Mouse (Mus musculus) c-Kit-positive CD71-negative TER-119-negative erythroid progenitor cells, embryonic 14.5 days (primary cell): ENCODE measurements around the gene Pacsin1.
"Not testable (repeated sequence)": the region's sequence is repeated elsewhere in the genome, so short reads cannot be mapped to it uniquely, and the experiment has no call there.

ENCODE experiments used
- DNase-seq: peaks from one replicate; pipeline ENCODE4 v3.0.0-alpha.2; 2013; ENCODE audit warnings: low read depth

Gene Pacsin1

DNA sequence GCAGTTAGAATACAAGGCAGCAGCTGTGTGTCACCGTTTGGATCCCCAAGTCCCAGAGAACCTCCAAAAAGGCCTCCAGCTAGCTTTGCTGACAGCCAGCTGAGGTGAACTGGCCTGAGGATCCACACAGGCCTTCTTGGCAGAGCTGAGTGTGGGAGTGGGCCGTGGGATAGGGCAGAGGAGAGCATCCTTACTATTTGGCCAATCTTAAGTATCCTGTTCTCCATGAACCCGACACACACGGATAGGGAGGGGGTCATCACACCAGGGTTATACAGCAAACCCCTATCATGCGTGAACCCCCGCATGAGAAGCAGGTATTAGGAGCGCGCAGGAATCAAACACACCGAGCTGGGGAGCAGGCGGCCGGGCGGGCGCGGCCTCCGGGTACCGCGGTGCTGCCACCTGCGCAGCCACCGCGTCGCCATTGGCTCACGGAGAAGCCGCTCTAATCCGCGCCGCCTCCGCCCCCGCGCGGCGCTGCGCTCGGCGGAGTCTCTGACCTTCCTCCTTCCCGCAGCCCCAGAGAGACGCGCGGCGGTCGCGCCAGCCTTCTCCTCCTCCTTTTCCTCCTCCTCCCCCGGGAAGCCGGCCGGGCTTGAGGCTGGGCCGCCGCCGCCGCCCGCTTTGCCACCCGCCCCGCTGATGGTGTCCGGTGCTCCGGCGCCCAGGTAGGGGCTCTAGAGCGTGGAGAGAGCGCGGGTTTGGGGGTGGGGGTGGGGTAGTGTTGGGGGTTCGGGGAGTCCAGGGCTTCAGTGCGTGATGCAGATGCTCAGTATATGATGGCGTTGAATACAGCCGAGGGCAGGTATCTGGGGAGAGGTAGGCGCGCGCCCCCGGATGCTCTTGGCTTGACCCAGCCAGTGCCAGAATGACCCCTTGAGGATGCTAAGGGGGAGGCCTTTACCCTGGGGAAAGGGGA, at the start of gene Pacsin1:
Gene Pacsin1, plus strand, starts transcription at position 421 of the 922 bp plus-strand sequence.
- no peak for DNase-seq

DNA sequence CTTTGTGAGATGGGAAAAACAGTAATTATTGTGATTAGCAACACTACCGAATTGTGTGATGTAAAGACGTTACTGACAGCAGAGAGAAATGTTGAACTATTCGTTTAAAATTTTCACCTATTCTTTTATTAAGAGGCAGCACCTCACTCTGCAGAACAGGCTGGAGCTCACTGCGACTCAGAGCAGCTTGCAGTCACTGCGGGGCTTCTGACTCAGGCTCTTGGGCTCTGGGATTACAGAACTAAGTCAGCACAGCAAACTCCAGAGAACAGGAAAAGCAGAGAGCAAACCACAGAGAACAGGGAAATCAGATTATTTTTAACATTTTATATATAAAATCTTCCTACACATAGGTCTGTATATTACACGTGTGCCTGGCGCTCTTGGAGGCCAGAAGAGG, 45.7 kb upstream of the Pacsin1 start:
- no peak for DNase-seq

DNA sequence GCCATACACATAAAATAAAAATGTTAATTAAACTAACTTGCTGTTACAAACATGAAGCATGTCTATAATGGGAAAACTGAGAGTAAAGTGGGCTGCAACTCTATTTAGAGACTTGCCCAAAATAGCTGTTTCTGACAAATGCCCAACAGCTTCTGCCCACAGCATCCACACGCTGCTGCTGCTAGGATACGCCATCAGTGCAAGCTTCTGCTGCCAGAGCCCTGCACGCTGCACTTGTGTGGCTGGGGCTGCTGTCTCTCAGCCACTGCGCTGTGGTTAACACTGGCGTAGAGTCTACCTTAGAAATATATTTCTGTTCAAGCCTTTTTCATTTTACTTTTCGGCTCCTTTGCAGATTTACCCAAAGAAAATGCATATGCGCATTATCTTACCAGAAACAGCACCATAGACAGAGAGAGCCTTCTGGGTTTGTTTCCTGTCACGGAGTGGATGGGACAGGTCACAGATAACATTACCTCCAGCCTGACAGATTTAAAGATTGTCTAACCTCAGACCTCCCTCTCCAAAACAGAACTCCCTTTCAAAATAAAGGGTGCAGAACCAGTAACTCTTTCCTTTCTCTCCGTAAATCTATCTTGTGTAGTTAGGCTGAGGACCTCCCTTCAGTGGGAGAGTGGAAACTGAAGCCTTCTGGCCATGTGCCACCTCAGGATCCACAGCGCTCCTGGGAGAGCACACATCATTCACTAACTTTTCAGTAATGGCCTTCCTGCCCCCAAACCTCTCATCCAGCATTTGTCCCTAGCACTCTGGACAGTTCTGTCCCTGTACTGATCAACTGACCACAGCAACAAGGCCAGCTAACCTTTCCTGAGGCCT, 44.4 kb upstream of the Pacsin1 start:
- DNase-seq, result no peak

DNA sequence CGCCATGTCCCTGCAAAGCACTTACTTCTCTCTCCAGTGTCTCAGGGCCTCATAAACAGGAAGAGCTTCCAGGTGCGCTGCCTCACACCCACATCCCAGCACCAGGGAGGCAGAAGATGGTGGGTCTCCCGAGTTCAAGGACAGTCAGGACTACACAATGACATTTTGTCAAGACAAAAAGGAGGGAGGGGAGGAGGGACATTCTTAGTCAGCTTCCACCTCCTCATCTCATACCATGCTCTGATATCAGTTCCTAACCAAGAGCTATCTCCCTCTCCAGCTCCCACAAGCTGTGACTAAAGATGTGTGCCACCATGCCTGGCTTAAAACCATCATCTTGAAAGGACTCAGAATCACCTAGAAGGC, 43.8 kb upstream of the Pacsin1 start:
- no peak for DNase-seq

DNA sequence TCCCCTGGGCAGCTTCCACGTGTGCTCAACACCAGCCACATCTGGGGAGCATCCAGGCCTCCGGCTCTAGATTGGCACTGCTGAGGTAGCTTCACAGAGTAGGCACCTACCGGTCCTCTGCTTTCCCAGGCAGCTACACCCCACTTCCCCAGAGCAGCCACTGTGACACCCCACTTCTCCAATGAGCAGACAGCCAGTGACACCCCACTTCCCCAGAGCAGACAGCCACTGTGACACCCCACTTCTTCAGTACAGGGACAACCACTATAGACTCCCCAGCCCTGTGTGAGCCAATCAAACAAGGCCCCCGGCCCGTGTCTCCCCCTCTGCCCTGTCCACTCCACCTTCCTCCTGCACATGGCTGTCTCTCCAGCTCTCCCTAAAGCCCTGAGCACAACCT, 43.3 kb upstream of the Pacsin1 start:
- DNase-seq, result no peak

DNA sequence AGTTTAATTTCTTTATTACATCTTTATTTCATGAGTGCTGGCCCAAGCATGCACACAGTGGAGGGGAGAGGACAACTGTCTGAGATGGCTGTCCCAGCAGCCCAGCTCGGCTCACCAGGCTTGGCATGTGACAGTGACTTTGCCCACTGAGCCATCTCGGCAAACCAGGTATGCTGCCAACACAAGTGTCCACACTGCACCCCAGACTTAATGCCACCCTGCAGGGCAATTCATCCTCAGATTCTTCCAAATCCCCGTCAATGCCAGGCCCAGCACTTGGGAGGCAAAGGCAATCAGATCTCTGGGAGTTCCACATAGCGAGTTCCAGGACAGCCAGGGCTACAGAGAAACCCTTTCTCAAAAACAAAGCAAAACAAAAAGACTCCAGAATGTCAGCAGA, 42.3 kb upstream of the Pacsin1 start:
- DNase-seq, result no peak

DNA sequence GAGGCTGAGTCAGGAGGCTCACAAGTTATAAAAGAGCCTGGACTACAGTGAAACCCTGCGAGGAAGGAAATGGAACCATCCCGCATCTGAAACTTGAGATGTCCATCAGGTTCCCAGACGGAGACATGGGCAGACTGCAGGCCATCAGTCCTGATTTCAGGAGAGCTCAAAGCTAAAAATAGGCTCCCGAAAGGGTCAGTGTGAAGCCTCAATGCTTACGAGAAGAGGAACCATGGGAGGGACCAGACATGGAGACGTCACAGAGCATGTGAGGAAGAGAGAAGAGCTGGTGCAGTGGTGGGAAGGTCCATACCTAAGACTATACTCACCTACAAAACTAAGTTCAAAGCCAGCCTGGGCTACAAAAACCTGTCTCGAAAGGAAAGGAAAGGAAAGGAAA, 39.9 kb upstream of the Pacsin1 start:
- no peak for DNase-seq

DNA sequence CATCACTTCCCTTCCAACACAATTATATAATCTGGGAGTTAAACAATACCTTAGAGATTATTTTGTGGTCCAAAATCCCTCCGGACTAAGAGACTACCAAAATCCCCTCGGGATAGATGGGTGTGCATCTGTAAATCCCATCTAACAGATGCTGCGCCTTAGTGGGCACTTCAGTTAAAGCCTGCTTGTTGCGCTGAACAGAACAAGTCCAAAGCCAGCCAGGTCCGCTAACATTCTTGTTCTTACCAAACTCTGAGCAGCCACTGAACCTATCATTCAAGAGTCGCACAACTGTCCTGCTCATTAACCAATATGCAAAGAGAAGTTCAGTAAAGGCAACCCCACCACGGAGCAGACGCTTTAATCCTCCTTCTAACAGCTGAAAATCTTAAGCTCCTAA, 34.1 kb upstream of the Pacsin1 start:
- DNase-seq, result no peak

DNA sequence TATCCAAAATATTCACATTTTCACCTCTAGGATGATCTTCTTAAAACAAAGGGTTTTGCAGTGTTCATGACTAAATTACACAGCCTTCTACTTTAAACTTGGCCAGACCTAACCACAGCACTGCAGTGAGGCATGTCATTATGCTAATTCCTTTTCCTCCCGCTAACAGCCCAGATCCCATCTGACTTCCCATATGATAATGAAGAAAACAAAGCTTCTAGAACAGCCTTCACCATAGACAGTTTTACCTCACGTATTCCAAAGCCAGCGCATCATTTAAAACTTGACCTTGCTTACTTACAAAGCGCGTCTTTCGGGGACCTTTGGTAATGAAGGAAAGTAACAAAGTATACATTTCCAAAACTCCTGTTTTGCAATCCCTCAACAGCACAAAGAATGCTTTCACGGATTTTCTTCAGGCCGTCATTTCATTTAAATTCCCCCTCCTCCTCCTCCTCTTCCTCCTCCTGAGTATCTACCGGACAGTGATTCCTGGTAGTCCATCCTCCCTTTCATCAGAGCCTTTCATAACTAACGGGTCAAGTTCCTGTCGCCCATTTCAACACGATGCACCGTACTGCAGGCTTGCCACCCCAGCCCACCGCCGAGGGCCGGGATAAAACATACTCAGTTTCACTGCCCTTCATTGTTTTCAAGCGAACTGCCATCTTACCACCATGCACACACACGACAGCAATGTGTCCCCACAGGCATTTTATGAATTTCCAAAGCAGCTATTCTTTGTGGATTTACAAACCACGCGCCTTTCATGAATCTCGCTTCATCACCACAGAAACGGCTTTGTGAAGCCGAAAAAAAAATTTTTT, 33.4 kb upstream of the Pacsin1 start:
- DNase-seq, result no peak

DNA sequence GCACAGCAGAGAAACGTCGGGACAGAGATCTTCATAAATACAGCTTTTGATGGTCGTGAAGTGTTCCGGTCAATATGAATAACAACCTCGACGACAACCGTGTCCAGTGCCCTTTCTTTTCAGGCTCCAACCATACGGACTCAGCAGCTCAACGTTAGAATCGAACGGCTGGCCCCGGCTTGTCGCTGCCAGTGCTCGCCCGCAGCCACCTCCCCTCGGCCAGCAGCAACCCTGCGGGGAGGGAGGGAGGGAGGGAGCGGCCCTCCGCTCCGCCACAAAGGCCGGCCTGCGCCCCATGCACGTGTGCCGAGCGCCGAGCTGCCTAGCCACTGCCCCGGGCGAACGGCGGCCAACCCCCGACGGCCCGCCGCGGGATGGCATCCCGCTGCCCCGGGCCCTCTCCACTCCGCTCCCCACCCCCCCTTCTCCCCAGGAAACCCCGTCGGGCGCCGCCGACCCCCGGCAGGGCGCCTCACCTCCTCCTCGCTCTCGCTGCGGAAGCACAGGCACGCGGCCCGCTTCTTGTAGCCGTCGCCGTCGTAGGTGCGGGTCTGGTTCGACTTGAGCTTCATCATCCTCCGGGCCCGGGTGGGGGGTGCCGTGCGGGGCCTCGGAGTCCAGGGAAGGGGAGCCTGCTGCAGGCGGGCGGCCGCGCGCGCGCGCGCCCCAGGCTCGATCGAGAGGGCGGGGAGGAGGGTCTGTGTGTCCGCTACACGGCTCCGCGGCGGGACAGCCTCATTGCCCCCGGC, 32.5 kb upstream of the Pacsin1 start:
- no peak for DNase-seq

DNA sequence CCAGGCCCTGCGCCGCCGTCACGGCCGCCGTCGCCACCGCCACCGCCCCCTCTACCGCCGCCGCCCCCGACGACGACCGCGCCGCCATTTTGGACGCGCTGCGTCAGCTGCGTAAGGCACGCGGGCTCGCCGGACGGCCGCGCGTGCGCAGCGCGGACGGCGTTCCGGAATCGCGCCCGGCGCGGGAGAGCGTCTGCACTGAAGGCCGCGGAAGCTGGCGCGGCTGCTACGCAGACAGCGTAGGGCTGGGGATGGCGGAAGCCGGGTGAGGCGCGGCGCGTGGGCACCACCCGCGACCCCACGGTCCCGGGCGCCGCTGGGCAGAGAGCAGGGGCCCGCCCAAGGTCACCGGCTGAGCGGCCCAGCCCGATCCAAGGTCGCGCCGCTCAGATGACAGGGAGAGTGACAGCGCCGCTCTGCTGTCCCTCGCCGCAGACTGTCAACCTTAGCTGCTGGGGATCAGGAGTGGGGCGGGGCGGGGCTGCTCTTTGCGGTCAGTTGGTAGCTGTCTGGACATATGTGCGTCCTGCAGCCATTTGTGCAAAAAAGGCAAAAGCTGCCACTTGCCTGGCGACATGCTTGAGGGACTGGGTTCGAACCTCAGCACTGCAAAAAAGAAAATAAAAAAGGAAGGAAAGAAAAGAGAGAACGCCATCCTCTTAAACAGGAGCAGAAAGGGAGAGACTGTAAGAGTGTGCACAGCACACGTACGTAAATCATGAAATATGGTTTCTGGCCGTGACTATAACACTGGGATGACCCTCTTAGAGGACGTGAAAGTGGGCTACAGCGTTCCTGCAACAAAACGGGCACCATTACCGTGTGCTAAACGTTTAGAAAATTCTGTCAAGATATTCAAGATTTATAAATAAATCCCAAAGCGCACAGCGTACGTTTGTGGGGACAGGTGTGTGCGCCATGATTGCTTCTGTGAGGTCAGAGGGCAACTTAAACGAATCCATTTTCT, 31.7 kb upstream of the Pacsin1 start, which contains the start of gene Nudt3:
Gene Nudt3, minus strand, starts transcription at position 136 of the 967 bp plus-strand sequence.
- DNase-seq, result peak; percentile 81

DNA sequence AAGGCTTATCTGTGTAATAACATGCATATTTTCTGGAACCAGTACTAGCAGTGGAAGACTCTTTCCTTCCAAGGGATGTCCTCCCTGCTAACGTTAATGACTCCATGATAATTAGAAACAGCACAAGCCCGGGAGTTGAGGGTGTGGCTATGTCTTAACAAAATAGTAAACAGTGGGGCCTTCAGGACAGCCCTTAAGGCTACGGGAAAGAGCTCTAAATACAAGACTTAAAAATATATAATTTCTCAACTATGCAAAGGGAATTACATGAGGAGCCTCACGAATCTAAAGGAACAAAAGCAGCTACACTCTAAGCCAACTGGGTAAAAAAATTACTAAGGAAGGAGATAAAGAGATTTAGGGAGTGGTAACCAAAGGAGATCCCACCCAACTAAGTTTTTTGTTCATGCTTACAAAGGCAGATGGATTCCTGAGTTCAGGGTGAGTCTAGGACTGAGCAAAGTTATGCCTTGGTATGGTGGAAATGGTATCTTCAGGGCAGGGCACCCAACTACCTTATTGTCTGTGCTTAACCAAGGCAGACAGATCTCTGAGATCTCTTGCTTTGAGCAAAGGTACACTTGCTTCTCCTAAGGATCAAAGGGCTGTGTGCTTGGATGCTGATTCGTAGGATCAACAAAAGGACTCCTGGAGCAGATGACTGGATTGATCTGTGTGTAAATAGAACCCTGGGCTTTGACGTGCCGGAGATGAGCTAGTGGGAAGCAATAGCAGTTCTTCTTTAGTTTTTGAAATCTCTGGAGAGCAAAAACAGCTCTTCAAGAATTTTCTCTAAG, 29.7 kb upstream of the Pacsin1 start:
- no peak for DNase-seq

DNA sequence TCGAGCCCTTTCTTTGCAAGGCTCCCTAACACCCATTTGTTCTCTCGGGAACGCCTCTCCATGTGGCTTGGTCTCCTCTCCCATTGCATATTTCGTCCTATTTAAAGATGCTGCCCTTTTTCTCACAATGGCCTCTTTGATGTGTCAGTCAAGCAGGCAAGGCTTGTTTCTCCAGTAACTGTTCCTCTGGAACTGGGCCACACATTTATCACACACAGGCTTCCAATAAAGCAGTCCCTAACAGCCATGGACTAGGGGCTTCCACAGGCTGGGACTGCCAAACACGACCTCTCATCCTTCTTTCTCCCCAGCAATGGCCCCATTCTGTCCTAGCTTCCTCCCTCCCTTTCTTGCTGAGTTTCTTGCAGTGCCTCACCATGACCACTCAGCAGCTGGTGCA, 28.6 kb upstream of the Pacsin1 start:
- no peak for DNase-seq

DNA sequence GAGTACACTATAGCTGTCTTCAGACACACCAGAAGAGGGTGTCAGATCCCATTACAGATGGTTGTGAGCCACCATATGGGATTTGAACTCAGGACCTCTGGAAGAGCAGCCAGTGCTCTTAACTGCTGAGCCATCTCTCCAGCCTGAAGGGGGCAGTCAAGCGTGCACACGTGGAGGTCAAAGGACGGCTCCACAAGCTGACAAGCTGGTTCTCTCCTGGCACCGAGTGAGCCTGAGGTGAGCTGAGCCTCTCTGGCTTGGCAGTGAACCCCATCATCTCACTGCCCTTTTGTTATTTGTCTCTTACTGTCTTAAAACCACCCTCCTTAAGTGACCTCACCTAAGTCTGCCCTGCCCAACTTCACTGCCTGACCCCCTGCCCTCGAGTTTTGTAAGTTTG, 27.9 kb upstream of the Pacsin1 start:
- no peak for DNase-seq

DNA sequence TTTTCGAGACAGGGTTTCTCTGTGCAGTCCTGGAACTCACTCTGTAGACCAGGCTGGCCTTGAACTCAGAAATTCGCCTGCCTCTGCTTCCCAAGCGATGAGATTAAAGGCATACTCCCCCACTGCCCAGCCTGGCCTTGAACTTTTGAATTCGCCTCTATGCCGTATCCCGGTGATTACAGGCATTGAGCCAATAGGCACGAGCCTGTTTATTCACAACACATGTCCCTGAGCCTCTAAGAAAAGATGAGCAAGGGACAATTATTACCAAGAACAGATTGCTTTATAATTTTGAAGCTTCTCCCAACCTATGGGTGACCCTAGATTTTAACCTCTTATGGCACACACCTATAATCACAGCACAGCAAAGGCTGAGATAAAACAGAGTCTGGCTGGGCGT, 26.9 kb upstream of the Pacsin1 start:
- no peak for DNase-seq

DNA sequence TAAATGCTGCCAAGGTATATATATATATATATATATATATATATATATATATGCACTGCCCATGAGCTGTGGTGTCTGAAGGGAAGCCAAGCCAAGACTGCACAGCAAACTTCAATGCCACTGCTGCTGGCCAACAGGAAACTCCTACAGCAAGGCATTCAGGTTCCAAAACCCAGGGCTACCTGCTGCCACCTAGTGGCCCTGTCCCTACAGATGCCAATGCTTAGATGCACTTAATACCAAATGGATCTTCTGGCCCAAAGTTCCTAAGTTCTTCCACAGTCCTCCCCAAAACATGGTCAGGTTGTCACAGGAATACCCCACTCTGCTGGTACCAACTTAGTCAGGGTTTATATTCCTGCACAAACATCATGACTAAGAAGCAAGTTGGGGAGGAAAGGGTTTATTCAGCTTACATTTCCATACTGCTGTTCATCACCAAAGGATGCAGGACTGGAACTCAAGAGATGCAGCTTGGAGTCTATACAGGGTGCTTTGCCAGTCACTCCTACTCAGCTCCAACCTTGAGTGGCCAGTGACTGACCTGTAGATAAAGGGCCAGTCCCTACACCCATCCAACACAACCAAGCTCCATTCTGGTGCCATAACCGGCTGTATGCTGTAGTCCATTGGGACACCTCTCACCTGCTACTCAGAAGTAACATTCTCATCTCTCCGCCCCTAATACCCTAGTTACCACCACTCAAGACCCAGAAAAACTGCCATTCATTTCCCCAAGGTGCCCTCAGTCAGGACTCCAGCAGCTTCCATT, 25.9 kb upstream of the Pacsin1 start:
- DNase-seq, result peak; percentile 79

DNA sequence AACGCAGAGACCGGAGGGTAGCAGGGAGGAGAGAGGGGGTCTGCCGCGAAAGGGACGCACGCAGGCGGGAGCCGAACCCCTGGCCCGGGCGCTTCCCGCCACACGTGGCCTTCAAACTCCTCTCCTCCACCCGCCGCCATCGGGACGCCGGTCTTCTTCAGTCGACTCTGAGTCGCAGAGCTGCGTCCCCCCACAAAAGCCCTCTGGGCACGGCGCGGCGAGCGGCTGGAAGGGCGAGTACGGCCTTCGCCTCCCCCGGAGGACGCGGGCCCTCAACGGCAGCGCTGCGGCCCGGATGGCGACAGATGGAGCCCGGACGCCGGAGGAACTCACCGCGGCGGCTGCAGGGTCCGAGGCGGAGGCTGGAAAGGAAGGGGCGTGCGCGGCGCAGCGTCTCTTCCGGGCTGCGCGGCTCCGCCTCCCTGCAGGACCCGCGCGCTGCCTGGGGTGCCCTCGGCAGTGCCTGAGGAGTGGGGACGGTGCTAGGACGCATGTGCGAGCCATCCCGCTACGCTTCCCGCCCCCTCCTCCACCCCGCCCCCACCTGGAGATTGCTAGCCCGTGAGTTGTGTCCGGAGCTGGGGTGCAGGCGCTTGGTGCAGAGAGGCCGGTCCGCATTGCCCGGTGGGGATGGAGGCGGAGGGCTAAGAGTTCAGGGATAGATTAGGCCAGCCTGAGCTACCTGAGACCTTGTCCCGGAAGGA, 20.3 kb upstream of the Pacsin1 start, which contains the start of gene RPS10-NUDT3:
Gene RPS10-NUDT3, minus strand, starts transcription at position 352 of the 704 bp plus-strand sequence.
- peak; percentile 76 for DNase-seq

DNA sequence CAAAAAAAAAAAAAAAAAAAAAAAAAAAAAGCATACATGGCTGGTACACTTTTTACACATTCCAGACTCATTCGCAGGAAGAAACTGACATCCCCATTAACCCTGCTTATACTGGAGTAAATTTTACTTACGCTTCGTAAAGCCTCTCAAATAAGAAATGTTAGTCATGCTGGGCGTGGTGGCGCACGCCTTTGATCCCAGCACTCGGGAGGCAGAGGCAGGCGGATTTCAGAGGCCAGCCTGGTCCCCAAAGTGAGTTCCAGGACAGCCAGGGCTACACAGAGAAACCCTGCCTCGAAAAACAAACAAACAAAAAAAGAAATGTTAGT, 19.8 kb upstream of the Pacsin1 start:
- not testable (repeated sequence) for DNase-seq
